Mouse (Mus musculus) regulatory T cell (primary cell): ENCODE measurements around the gene Fkbp9.

Experiments used
- in situ Hi-C: fragments of 300-600 bp; cut with MboI, MseI; formaldehyde crosslinking; loops from one replicate; pipeline ENCODE4 v1.15.1; 2025; ENCODE audit warnings: high pct_unique_total_duplicates

Fkbp9 gene

GRCm38 (mm10) chr6:56904982-56905381 lies 73.1 kb downstream of the Fkbp9 start:
- in situ Hi-C loops = loop anchor here (10.0 kb wide), 1 partner anchor 100 kb away; no protein-coding TSS in a partner anchor

DNA sequence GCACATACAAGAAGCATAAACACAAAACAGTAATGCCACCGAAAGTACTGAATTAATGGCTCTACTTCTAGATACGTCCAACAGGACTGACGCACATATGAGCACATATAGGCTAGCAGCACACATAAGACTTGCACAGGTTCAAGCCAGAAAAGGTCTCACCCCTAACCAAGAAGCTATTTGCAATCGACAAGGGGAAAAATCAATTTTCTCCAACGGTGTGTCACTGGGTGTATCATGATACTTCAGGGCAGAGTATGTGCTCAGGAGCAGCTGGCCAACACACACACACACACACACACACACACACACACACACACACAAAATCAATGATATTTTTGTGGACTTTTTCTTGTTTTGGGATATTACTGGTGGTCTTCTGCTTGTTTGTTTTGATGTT lies 73.6 kb downstream of the Fkbp9 start:
- in situ Hi-C loops = loop anchor here (10.0 kb wide), 1 partner anchor 101 kb away; no protein-coding TSS in a partner anchor

DNA sequence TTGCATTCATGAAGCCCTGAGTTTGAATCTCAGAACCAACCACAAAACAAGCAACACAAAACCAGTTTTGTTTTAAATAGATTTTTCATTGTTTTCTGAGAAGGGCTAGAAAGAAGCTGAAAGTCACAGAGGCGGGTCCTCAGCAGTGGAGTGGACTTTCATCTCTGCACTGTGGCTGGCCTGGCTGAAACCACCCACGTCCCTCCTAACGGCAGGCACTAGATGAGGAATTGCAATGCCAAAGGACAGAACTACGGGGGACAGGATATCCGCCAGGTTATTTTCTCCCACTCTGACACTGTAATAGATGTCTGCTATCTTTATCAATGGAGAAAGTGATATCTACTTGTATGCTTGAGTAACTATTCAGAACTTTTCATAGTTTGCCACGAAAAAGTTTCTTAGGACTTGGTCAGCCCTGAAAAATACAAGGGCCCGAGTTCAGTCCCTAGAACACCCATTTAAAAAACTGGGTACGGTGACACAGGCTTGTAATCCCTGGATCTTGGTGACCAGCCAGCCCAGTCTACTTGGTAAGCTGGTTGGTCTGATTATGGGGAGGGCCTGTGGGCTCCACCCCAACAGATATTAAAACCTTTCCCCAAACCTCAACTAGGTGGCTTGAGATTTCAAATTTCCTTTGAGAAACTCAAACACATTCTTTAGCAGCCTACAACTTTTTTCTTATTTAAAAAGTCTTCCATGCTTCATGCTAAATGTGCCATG lies 74.4 kb downstream of the Fkbp9 start:
- in situ Hi-C loops = loop anchor here (10.0 kb wide), 1 partner anchor 101 kb away; no protein-coding TSS in a partner anchor

GRCm38 (mm10) chr6:56907973-56908372 lies 76.1 kb downstream of the Fkbp9 start:
- in situ Hi-C loops = loop anchor here (10.0 kb wide), 1 partner anchor 103 kb away; no protein-coding TSS in a partner anchor

DNA sequence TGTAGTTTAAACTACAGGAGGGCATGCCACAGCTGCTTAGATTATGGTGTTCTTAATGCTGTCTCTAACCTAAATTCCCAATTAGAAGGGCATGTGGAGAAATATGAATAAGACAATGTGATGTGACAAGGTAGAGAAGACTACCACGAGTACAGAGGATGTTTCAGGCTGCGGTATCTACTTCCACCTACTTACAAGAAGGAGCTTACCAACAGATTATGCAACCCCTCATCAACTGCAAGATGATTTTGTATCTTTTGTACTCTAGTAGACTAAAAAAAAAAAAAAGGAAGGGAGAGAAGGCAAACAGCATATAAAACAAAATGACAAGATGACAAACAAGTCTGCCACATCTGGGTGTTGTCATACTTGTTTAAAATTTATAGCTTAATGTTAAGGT lies 76.5 kb downstream of the Fkbp9 start:
- in situ Hi-C loops = loop anchor here (10.0 kb wide), 1 partner anchor 104 kb away; no protein-coding TSS in a partner anchor

GRCm38 (mm10) chr6:56908912-56909311 lies 77.1 kb downstream of the Fkbp9 start:
- in situ Hi-C loops = loop anchor here (10.0 kb wide), 1 partner anchor 104 kb away; no protein-coding TSS in a partner anchor

- in situ Hi-C loops = no loop called here
Measured at GRCm38 (mm10) chr6:56910910-56911309, 79.1 kb downstream of the Fkbp9 start.

- in situ Hi-C loops = no loop called here
Measured at GRCm38 (mm10) chr6:56913092-56913858, 81.4 kb downstream of the Fkbp9 start.

DNA sequence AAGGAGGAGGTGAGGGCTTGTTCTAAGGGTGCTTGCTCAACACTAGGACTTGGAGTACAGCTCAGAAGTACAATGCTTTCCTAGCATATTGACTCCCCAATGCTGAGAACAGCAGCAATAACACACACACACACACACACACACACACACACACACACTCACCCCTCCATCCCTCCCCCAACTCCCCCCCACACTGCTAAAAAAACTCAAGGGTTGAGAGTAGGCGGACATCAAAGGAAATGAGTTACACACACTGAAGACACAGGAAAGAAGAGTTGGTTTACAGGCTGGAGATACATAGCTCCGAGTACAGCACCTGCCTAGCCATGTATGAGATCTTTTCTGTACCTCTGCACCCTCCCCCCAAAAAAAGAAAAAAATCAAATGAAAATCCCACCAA lies 84.4 kb downstream of the Fkbp9 start:
- in situ Hi-C loops = no loop called here

DNA sequence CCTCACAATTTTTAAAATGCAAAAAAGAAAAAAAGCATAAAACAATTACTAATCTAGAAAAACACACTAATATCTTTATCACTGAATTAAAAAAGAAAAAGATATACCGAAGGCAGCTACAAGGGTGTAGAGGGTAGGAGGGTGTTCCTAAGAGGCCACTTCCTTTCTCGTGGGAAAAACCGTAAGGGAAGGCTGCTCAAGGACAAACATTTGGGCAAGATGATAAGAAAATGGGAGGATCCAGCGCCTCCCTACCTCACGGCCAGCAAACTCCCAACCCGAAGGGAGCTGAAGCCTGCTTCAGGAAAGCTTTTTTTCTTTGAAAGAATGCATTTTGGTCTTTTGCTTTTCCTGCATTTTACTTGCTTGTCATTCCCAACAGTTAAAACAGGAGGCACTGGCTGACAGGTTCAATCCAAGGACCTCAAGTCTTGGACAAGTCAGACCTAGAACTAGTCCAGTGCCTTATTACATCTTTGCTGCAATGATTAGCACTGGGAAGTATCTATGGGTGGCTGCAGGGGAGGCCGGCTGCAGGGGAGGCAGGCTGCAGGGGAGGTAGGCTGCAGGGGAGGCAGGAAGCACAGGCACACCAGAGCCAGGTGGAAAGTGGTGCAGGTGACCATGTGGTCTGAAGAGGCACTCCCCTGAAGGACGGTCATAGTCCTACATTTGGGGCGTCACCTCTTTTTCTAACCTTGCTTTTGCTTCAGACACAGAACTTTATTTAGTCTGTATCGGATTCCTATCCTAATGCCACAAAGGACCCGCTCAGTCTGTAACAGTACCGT lies 85.9 kb downstream of the Fkbp9 start:
- in situ Hi-C loops = no loop called here

DNA sequence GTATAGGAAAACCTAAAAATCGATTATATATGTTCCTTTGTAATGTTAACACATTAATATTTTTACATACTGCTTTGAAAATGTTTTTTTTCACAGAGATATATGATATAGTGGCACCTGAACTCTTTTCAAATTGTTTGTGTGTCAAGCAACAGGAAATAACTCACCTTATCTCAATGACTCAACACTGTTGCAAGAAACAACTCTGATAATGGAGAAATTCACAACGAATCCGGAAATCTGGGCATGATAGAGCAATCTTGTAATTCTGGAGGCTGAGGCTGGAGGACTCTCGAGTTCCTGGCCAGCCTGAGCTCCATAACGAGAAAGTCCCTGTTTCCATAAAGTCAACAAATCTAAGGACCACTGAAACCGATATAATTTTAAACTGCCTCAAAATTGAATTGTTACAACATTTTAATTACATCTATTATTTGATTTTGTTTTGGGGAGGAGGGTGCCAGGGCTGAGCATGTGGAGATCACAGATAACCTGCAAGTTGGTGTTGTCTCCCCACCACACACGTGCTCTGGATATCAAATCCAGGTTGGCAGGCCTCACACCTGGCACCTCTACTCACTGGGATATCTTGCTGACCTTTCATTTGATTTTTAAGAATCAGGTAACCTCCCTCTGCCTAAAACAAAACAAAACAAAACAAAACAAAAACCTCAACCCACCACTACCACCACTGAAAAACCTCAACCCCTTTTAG lies 87.6 kb downstream of the Fkbp9 start:
- in situ Hi-C loops = loop anchor here (5.0 to 10.0 kb wide), 4 partner anchors 107 to 775 kb away; partner anchors contain the start of genes Avl9, Ppm1k and Pyurf

DNA sequence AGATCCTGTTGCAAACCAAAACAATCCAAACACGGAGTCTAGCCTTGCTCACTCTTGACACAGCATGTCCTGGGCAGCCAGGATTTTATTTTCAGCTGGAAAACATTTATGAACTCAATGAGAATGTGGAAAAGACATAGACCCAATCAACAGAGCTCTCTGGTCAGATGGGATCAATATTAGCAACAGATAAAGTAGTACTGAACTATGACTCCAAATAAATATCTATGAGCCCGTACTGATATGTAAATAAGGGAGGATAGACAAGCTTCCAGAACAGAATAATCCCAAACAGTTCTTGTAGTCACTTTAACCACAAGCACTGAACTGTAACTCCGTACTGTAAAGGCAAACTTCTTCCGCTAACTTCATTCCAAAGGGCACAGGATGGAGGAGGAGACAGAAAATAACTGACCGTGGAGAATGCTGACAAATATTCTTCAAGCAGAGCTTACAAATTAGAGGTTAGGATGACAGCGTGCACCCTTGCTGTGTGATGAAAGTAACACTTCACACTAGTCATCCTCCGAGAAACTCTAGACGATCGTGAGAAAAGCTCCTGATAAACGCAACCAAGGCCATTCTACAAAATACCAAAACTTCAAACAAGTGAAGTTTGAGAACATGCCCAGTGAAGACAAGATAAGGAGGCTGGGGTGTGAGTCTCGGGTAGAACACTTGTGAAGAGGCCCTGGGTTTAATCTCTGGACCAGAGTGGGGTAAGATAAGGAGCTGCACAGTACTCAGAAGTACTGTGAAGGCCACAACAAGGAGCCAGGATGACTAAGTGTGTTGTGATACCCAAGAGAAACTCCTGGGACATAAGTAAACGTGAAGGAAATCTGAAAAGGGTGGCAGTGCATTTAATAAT lies 88.6 kb downstream of the Fkbp9 start:
- in situ Hi-C loops = loop anchor here (5.0 to 10.0 kb wide), 4 partner anchors 108 to 774 kb away; partner anchors contain the start of genes Avl9, Ppm1k and Pyurf

GRCm38 (mm10) chr6:56923331-56923725 lies 91.5 kb downstream of the Fkbp9 start:
- in situ Hi-C loops = loop anchor here (5.0 to 10.0 kb wide), 4 partner anchors 111 to 771 kb away; partner anchors contain the start of genes Avl9, Ppm1k and Pyurf

DNA sequence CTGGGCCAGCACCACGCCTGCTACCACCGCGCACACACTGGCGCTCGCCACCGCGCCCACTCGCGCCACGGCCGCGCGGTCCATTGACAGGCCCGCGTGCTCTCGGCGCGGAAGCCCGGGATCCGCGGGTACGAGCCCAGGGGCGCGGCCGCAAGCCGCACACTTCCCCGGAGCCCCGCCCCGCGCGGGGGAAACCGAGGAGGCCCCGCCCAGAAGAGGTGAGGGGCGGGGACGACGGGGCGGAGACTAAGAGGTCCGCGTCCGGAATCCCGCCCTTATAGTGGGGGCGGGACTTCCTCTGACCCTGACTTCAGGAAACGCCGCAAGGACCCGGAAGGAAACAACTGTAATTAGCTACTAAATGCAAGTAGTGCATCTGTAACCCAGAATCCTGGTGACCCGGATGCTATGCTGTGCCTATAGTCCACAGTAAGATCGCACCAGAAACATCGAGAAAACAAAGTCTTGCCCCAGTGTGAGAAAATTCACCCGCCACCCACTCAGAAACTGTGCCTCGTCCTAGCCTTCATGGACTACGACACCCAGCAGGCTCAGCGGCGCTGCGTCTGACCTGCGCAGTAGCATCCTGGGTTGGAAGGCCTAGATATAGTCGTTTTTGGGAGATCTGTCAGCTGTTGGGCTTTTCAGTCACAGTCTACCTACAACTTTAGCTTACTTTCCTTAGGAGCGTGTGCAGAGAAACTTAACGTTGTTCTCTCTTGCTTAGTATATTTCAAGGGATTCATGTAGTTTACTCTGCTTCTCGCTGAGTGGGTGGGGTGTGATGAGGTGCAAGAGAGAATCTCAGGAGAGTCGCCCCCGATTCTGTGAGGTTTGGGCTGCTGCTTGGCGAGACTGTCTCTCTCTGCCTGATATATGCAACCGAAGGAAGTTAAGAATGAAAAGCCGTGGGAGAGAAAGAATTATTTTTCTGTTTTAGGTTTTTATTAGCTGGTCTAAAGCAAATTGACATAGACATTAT lies 92.2 kb downstream of the Fkbp9 start, which contains the start of the genes Nt5c3 and Vmn1r4:
TSS of gene Nt5c3 (minus strand) at position 207 of the 982 bp plus-strand sequence.
TSS of gene Vmn1r4 (plus strand) at position 290 of the 982 bp plus-strand sequence.
- in situ Hi-C loops = loop anchor here (5.0 to 10.0 kb wide), 4 partner anchors 112 to 771 kb away; partner anchors contain the start of genes Avl9, Ppm1k and Pyurf
